Mouse (Mus musculus): ENCODE data around the gene Pds5a. TPM values are rescaled to one million over a fixed set of nuclear protein-coding genes. Genes with fewer than 3 reads are reported as not detected.
"Not testable (repeated sequence)": the region's sequence is repeated elsewhere in the genome, so short reads cannot be mapped to it uniquely, and the experiment has no call there.

Gene Pds5a
- polyA plus RNA-seq (2012; rRNA removed), result 81.5 and 84.1 TPM in 2 replicates

GRCm38 (mm10) chr5:65697836-65698758, at the start of gene Pds5a:
Pds5a (minus strand) TSS chr5:65698273.
- peak; percentile 96 for DNase-seq (ENCODE audit: low read depth)
- TF ChIP-seq CTCF (IDR thresholded peaks at IDR 0.05; ENCODE audit: borderline replicate concordance, extremely low read depth, insufficient read depth, insufficient read length) (peak; percentile 60), POLR2A (IDR thresholded peaks at IDR 0.05; ENCODE audit: borderline replicate concordance, extremely low read depth, insufficient read depth, insufficient read length, poor library complexity, severe bottlenecking) (peak; percentile 33; the same call in 1 of the 2 replicates)

GRCm38 (mm10) chr5:65746908-65747307, 48.8 kb upstream of the Pds5a start:
- TF ChIP-seq CTCF (IDR thresholded peaks at IDR 0.05; ENCODE audit: borderline replicate concordance, extremely low read depth, insufficient read depth, insufficient read length), result no peak
- DNase-seq (ENCODE audit: low read depth), result no peak

- TF ChIP-seq POLR2A (IDR thresholded peaks at IDR 0.05; ENCODE audit: borderline replicate concordance, extremely low read depth, insufficient read depth, insufficient read length, poor library complexity, severe bottlenecking), result no peak
- no peak for TF ChIP-seq CTCF (IDR thresholded peaks at IDR 0.05; ENCODE audit: borderline replicate concordance, extremely low read depth, insufficient read depth, insufficient read length)
Observed at GRCm38 (mm10) chr5:65739366-65739765, 41.3 kb upstream of the Pds5a start.

GRCm38 (mm10) chr5:65735601-65736000, 37.5 kb upstream of the Pds5a start:
- no peak for DNase-seq (ENCODE audit: low read depth)
- no peak for TF ChIP-seq CTCF (IDR thresholded peaks at IDR 0.05; ENCODE audit: borderline replicate concordance, extremely low read depth, insufficient read depth, insufficient read length)
- no peak for TF ChIP-seq POLR2A (IDR thresholded peaks at IDR 0.05; ENCODE audit: borderline replicate concordance, extremely low read depth, insufficient read depth, insufficient read length, poor library complexity, severe bottlenecking)

More at GRCm38 (mm10) chr5:65739366-65739765, 41.3 kb upstream of the Pds5a start:
- DNase-seq (ENCODE audit: low read depth), result no peak

- TF ChIP-seq POLR2A (IDR thresholded peaks at IDR 0.05; ENCODE audit: borderline replicate concordance, extremely low read depth, insufficient read depth, insufficient read length, poor library complexity, severe bottlenecking), result no peak
- peak; percentile 33 for DNase-seq (ENCODE audit: low read depth)
Observed at GRCm38 (mm10) chr5:65731173-65732007, 33.3 kb upstream of the Pds5a start.

- peak; percentile 86 for DNase-seq (ENCODE audit: low read depth)
- TF ChIP-seq POLR2A (IDR thresholded peaks at IDR 0.05; ENCODE audit: borderline replicate concordance, extremely low read depth, insufficient read depth, insufficient read length, poor library complexity, severe bottlenecking) (no peak), CTCF (IDR thresholded peaks at IDR 0.05; ENCODE audit: borderline replicate concordance, extremely low read depth, insufficient read depth, insufficient read length) (peak; percentile 48; the same call in 1 of the 2 replicates)
Observed at GRCm38 (mm10) chr5:65724311-65725054, 26.4 kb upstream of the Pds5a start.

- DNase-seq (ENCODE audit: low read depth), result no peak
- TF ChIP-seq POLR2A (IDR thresholded peaks at IDR 0.05; ENCODE audit: borderline replicate concordance, extremely low read depth, insufficient read depth, insufficient read length, poor library complexity, severe bottlenecking) (no peak), CTCF (IDR thresholded peaks at IDR 0.05; ENCODE audit: borderline replicate concordance, extremely low read depth, insufficient read depth, insufficient read length) (no peak)
Observed at GRCm38 (mm10) chr5:65718368-65718767, 20.3 kb upstream of the Pds5a start.

GRCm38 (mm10) chr5:65717903-65718211, 19.8 kb upstream of the Pds5a start:
- not testable (repeated sequence) for DNase-seq (ENCODE audit: low read depth)

GRCm38 (mm10) chr5:65717063-65717902, 19.2 kb upstream of the Pds5a start:
- TF ChIP-seq POLR2A (IDR thresholded peaks at IDR 0.05; ENCODE audit: borderline replicate concordance, extremely low read depth, insufficient read depth, insufficient read length, poor library complexity, severe bottlenecking) (no peak), CTCF (IDR thresholded peaks at IDR 0.05; ENCODE audit: borderline replicate concordance, extremely low read depth, insufficient read depth, insufficient read length) (no peak)
- no peak for DNase-seq (ENCODE audit: low read depth)

- no peak for DNase-seq (ENCODE audit: low read depth)
- TF ChIP-seq CTCF (IDR thresholded peaks at IDR 0.05; ENCODE audit: borderline replicate concordance, extremely low read depth, insufficient read depth, insufficient read length) (no peak), POLR2A (IDR thresholded peaks at IDR 0.05; ENCODE audit: borderline replicate concordance, extremely low read depth, insufficient read depth, insufficient read length, poor library complexity, severe bottlenecking) (no peak)
Observed at GRCm38 (mm10) chr5:65715084-65715483, 17.0 kb upstream of the Pds5a start.
